Mouse (Mus musculus): ENCODE measurements around the gene Anxa2. TPM values are rescaled to one million over a fixed set of nuclear protein-coding genes. Genes with fewer than 3 reads are reported as not detected.

Gene Anxa2
- polyA plus RNA-seq, 1 experiment: 662 TPM

DNA sequence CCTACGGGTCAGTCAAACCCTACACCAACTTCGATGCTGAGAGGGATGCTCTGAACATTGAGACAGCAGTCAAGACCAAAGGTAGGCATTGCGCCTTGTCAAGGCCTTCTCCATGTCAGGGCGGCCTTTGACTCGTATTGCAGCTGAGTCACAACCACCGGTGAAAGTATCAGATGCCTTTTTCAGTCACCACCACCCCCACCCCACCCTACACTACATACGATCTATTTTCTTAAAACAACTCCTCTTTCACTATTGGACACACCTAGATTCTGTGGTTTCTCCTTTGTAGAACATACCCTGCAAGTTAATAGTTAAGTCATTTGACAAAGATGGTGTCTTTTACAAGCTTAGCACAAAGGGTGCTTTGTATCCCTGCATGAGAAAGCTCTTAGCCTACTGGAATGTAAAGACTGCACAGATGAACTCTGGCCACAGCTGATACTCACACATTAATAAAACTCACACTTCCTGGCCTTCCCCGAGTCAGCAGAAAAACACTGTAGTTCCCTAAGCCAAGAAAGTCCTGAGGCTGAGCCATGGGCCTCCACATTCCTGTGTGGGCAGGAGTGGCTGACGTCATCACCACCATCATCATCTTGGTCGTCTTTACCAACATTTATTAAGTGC, 14.0 kb downstream of the Anxa2 start:
- H3K27ac ChIP-seq (ENCODE audit: insufficient read depth, low read depth, low read length): no peak overlapping the region
- 73% methylated on average over 10 of the region's 10 CpGs for WGBS
- no peak overlapping the region for H3K4me3 ChIP-seq (ENCODE audit: insufficient read depth, low read depth, low read length)
- peaks cover 35% of the 10 kb centered on the region for H3K4me1 ChIP-seq (ENCODE audit: control insufficient read depth, insufficient read depth, low read length)
- TF ChIP-seq CTCF (IDR thresholded peaks at IDR 0.05; ENCODE audit: insufficient read depth, low read depth, low read length): no peak
- TF ChIP-seq POLR2A (IDR thresholded peaks at IDR 0.05; ENCODE audit: insufficient read depth, low read depth, low read length): no peak

DNA sequence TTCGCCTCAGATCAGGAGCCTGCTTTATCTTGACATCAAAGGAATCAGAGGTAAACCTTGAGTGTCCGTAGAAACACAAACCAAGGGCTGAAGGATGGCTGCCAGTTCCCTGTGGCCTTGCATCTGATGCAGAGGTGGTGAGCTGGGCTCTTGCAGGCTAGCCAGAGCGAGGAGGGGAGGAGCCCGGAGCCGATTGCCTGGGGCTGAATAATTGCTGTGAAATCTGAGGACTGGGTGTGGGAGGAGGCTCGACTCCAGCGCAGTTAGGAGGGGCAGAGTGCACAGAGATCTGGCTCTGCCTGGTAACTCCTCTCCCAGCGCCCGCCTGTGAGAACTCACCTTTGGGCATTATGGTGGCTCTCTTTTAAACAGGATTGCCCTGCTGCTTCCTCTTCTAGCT, 15.6 kb downstream of the Anxa2 start:
- no peak overlapping the region for H3K4me3 ChIP-seq (ENCODE audit: insufficient read depth, low read depth, low read length)
- no peak overlapping the region for H3K27ac ChIP-seq (ENCODE audit: insufficient read depth, low read depth, low read length)
- H3K4me1 ChIP-seq (ENCODE audit: control insufficient read depth, insufficient read depth, low read length): peaks cover 36% of the 10 kb centered on the region
- WGBS: 30% methylated on average over 9 of the region's 9 CpGs
- no peak for TF ChIP-seq CTCF (IDR thresholded peaks at IDR 0.05; ENCODE audit: insufficient read depth, low read depth, low read length)
- no peak for TF ChIP-seq POLR2A (IDR thresholded peaks at IDR 0.05; ENCODE audit: insufficient read depth, low read depth, low read length)

DNA sequence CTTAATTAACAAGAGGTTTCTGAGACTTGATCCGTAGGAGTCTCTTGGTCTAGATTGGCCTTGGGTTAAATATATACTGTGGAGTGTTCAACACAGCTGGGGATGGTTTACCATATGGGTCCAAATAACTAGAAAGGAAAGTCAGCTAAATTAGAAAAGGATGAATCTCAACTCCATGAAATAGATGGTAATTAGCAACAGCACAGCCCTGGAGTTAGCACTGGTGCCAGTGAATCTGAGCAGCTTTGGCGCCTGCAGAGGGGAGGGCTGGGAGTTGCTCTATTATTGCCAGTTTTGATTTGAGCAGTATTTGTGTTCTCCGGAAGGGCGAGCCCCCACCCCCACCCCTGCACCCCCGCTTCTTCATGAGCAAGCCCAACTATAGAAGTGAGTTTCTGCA, 16.9 kb downstream of the Anxa2 start:
- peaks cover 36% of the 10 kb centered on the region for H3K4me1 ChIP-seq (ENCODE audit: control insufficient read depth, insufficient read depth, low read length)
- peak overlapping the region; percentile 50; the same call in 1 of the 2 replicates for H3K27ac ChIP-seq (ENCODE audit: insufficient read depth, low read depth, low read length)
- TF ChIP-seq CTCF (IDR thresholded peaks at IDR 0.05; ENCODE audit: insufficient read depth, low read depth, low read length) (no peak), POLR2A (IDR thresholded peaks at IDR 0.05; ENCODE audit: insufficient read depth, low read depth, low read length) (no peak)
- H3K4me3 ChIP-seq (ENCODE audit: insufficient read depth, low read depth, low read length): no peak overlapping the region
- WGBS: 15% methylated on average over 5 of the region's 5 CpGs

DNA sequence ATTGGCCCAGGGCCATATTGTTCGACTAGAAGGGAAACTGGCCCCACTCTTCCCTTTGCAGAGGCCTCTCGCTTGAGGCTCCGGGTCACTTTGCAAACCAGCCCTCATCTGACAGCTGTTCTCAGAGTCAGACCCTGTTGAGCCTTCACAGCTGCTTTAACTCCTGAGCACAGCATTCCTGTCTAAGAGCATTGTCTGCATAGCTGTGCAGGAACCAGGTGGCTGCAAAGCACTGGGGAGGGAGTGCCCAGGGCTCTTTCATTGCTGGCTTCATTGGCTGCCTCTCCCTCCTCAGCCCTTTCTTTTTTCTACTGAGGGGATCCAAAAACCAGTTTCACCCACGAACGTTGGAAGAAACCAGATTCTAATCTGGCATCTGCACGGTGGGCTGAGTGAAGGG, 17.5 kb downstream of the Anxa2 start:
- H3K4me1 ChIP-seq (ENCODE audit: control insufficient read depth, insufficient read depth, low read length): peaks cover 36% of the 10 kb centered on the region
- peak overlapping the region; percentile 40; the same call in 1 of the 2 replicates for H3K27ac ChIP-seq (ENCODE audit: insufficient read depth, low read depth, low read length)
- no peak for TF ChIP-seq POLR2A (IDR thresholded peaks at IDR 0.05; ENCODE audit: insufficient read depth, low read depth, low read length)
- TF ChIP-seq CTCF (IDR thresholded peaks at IDR 0.05; ENCODE audit: insufficient read depth, low read depth, low read length): no peak
- 18% methylated on average over 6 of the region's 6 CpGs for WGBS
- H3K4me3 ChIP-seq (ENCODE audit: insufficient read depth, low read depth, low read length): no peak overlapping the region

DNA sequence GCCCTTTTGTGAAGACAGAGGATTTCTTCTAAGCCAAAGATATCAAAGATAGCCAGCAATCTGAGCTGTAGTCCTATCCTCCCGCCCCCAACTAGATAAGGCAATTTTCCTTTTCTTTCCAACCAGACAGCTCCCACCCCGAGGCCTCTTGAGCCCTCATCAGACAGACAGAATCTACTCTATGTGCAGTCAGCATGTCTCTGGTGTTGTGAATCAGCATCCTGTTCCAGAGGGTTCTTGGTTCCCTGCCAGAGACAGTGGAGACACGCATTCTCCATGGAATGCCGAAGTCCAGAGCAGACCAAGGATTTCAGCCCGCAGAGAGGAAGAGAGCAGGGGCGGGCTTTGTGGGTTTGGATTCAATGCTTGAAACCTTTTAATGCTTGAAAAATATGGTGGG, 19.3 kb downstream of the Anxa2 start:
- TF ChIP-seq POLR2A (IDR thresholded peaks at IDR 0.05; ENCODE audit: insufficient read depth, low read depth, low read length) (no peak), CTCF (IDR thresholded peaks at IDR 0.05; ENCODE audit: insufficient read depth, low read depth, low read length) (no peak)
- Histone ChIP-seq H3K27ac (ENCODE audit: insufficient read depth, low read depth, low read length) (no peak overlapping the region), H3K4me3 (ENCODE audit: insufficient read depth, low read depth, low read length) (no peak overlapping the region), H3K4me1 (ENCODE audit: control insufficient read depth, insufficient read depth, low read length) (peaks cover 28% of the 10 kb centered on the region)
- WGBS: 78% methylated on average over 6 of the region's 6 CpGs

DNA sequence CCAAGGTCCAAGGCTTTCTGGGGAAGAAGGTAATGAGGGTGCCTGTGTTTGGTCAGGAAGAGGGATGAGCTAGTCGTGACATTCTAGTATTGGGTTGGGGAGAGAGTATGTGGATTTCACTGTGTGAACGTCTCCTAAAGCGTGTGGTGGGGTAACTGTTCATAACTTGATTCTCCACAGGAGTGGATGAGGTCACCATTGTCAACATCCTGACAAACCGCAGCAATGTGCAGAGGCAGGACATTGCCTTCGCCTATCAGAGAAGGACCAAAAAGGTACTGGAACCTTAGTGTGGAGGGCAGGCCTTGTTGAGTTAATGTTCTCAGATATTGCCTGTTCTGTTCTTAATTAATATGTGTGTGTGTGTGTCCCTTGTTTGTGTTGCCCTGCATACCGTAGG, 22.5 kb downstream of the Anxa2 start:
- no peak overlapping the region for H3K27ac ChIP-seq (ENCODE audit: insufficient read depth, low read depth, low read length)
- TF ChIP-seq CTCF (IDR thresholded peaks at IDR 0.05; ENCODE audit: insufficient read depth, low read depth, low read length): no peak
- TF ChIP-seq POLR2A (IDR thresholded peaks at IDR 0.05; ENCODE audit: insufficient read depth, low read depth, low read length): no peak
- 92% methylated on average over 6 of the region's 6 CpGs for WGBS
- H3K4me1 ChIP-seq (ENCODE audit: control insufficient read depth, insufficient read depth, low read length): peaks cover 13% of the 10 kb centered on the region
- H3K4me3 ChIP-seq (ENCODE audit: insufficient read depth, low read depth, low read length): no peak overlapping the region

DNA sequence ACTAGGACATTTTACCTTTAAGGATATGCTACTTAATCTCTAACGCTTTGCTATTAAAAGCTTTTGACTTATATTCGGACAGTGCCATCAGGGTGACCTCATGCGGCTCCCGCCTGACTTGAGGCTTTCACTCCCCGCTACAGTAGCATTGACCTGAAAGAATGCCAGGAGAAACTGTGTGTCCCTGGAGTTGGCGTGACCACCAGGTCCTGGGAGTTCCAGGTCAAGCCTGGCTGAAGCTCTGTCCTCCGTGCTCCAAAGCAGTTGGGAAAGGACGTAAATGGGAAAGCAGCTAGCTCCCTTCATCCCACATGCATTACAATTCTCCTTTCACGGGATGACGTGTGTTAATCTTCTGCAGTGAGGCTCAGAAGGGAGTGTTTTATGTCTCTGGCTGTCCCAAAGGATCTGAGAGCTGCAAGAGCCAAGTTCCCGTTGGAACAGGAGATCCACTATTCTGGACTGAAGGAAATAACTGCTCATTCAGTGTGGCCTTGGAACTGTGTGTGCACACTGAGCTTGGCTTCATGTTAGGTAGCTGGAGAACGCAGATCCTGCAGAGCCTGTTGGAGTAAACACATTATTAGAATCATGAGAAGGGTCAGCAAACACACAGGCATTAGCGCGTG, 23.9 kb downstream of the Anxa2 start:
- H3K4me3 ChIP-seq (ENCODE audit: insufficient read depth, low read depth, low read length): no peak overlapping the region
- 74% methylated on average over 14 of the region's 14 CpGs for WGBS
- H3K27ac ChIP-seq (ENCODE audit: insufficient read depth, low read depth, low read length): no peak overlapping the region
- peaks cover 4% of the 10 kb centered on the region for H3K4me1 ChIP-seq (ENCODE audit: control insufficient read depth, insufficient read depth, low read length)
- TF ChIP-seq CTCF (IDR thresholded peaks at IDR 0.05; ENCODE audit: insufficient read depth, low read depth, low read length) (no peak), POLR2A (IDR thresholded peaks at IDR 0.05; ENCODE audit: insufficient read depth, low read depth, low read length) (no peak)

DNA sequence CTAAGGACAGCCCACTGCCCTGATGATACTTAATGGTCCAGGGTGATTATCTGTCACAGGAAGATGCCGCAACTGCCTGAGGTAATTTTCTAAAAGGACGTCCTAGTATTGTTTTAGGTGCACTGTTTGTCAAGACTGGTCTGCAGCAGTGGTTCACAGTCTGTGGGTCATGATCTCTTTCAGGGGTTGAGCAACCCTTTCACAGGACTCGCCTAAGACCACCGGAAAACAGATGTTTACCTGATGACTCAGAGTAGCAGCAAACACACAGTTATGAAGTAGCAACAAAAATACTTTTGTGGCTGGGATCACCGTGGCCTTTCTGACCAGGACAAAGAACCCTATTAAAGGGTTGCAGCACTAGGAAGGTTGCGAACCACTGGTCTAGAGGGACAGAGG, 24.4 kb downstream of the Anxa2 start:
- H3K27ac ChIP-seq (ENCODE audit: insufficient read depth, low read depth, low read length): no peak overlapping the region
- peaks cover 2% of the 10 kb centered on the region; the same call in 1 of the 2 replicates for H3K4me1 ChIP-seq (ENCODE audit: control insufficient read depth, insufficient read depth, low read length)
- WGBS: 78% methylated on average over 6 of the region's 6 CpGs
- no peak overlapping the region for H3K4me3 ChIP-seq (ENCODE audit: insufficient read depth, low read depth, low read length)
- no peak for TF ChIP-seq CTCF (IDR thresholded peaks at IDR 0.05; ENCODE audit: insufficient read depth, low read depth, low read length)
- TF ChIP-seq POLR2A (IDR thresholded peaks at IDR 0.05; ENCODE audit: insufficient read depth, low read depth, low read length): no peak

DNA sequence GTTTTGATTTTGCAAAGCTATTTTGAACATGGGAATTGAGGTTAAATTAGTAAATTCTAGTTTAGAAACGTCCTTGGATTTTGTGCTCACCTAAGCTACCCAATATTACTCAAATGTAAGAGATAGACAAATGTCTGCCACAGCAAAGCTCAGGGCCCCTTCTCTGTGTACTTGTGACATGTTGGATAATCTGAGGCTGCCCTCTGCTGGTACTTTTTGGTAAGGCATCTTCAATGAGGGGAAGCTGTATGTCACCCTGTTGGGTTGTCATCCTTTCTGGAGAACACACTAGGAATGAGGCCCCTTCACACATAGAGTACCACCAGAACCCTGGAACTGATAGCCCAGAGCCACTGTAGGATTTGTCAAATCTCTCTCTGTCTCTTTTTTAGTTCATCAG, 26.9 kb downstream of the Anxa2 start:
- 2% methylated on average over 1 of the region's 1 CpGs for WGBS
- no peak overlapping the region for H3K27ac ChIP-seq (ENCODE audit: insufficient read depth, low read depth, low read length)
- no peak for TF ChIP-seq POLR2A (IDR thresholded peaks at IDR 0.05; ENCODE audit: insufficient read depth, low read depth, low read length)
- TF ChIP-seq CTCF (IDR thresholded peaks at IDR 0.05; ENCODE audit: insufficient read depth, low read depth, low read length): no peak

More for the DNA sequence above, 26.9 kb downstream of the Anxa2 start:
- no peak overlapping the region for H3K4me3 ChIP-seq (ENCODE audit: insufficient read depth, low read depth, low read length)
- H3K4me1 ChIP-seq (ENCODE audit: control insufficient read depth, insufficient read depth, low read length): no peaks in the 10 kb centered on the region; the same call in 1 of the 2 replicates

Measured in olfactory bulb, adult 2 months (tissue).